7 mouse cellular contexts compared by ENCODE assay signal in the genomic region with DNA sequence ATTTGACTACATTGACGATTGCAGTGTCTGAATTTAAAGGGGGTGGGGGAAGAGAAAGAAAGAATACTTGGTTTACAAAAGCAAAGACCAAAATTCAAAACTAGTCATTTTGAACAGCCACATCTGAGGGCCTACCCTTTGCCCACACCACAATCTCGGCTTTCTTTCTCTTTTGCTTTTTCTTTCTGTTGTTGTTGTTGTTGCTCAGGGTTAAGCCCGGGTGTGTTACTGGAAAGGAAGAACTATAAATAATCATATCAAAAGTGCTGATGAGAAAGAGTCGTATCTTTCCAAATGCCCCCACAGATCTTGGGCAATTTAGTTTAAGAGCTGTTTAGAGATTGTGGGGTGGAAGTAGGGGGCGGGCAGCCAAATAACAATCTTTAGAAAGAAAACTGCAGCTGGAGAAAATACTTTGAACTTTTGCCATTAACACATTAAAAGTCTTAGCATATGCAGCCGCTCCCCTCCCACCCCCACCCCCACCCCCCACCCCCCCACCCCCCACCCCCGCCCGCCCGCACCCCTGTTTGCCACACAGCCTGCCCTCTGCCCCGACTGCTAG. TPM values are rescaled to one million over a fixed set of nuclear protein-coding genes. Genes with fewer than 3 reads are reported as not detected.
DNase-seq lines count a peak whose midpoint lies in the region; ATAC-seq and TF ChIP-seq lines count a peak whose summit lies in the region.

No protein-coding gene starts in this region.

- H3K4me1 ChIP-seq in lung, postnatal 0 days (ENCODE audit: insufficient read depth, low read depth, low read length) = peaks cover 58% of the 10 kb centered on the region
- peaks cover 98% of the 10 kb centered on the region for H3K4me1 ChIP-seq in forebrain, embryonic 13.5 days
- peaks cover 98% of the 10 kb centered on the region for H3K4me1 ChIP-seq in limb, embryonic 15.5 days
- peaks cover 46% of the 10 kb centered on the region for H3K4me1 ChIP-seq in stomach, postnatal 0 days (replicated peaks; ENCODE audit: control insufficient read depth, insufficient read depth)

- 23% methylated on average over 10 of the region's 10 CpGs for WGBS in lung, postnatal 0 days
- 8% methylated on average over 10 of the region's 10 CpGs for WGBS in forebrain, embryonic 13.5 days
- WGBS in limb, embryonic 15.5 days = 6% methylated on average over 10 of the region's 10 CpGs
- 13% methylated on average over 10 of the region's 10 CpGs for WGBS in stomach, postnatal 0 days

- no peak for TF ChIP-seq CTCF in lung, postnatal 0 days (IDR thresholded peaks at IDR 0.05)
- no peak for TF ChIP-seq CTCF in stomach, postnatal 0 days (IDR thresholded peaks at IDR 0.05; ENCODE audit: low read depth)

- peak overlapping the region; percentile 66 for H3K27ac ChIP-seq in lung, postnatal 0 days (ENCODE audit: low read length)
- H3K27ac ChIP-seq in forebrain, embryonic 13.5 days = peak overlapping the region; percentile 100
- H3K27ac ChIP-seq in limb, embryonic 15.5 days = peak overlapping the region; percentile 100
- H3K27ac ChIP-seq in stomach, postnatal 0 days (replicated peaks) = peak overlapping the region; percentile 74

- ATAC-seq in lung, postnatal 0 days = no peak
- no peak for ATAC-seq in forebrain, embryonic 13.5 days
- no peak for ATAC-seq in limb, embryonic 15.5 days (ENCODE audit: insufficient number of reproducible peaks, low FRiP score, low TSS enrichment, low read depth)
- no peak for ATAC-seq in stomach, postnatal 0 days (ENCODE audit: low FRiP score, low TSS enrichment)

- peak overlapping the region; percentile 28; the same call in 1 of the 2 replicates for H3K4me2 ChIP-seq in lung, postnatal 0 days (replicated peaks; ENCODE audit: low read depth, low read length)
- peak overlapping the region; percentile 67 for H3K4me2 ChIP-seq in forebrain, embryonic 13.5 days
- H3K4me2 ChIP-seq in limb, embryonic 15.5 days = peak overlapping the region; percentile 14; the same call in 1 of the 2 replicates
- 0 out of 2 replicates have a peak overlapping the region, but pooled peaks have one; percentile 11 for H3K4me2 ChIP-seq in stomach, postnatal 0 days (replicated peaks; ENCODE audit: low read depth)

- peak; percentile 58 for TF ChIP-seq EP300 in lung, postnatal 0 days (IDR thresholded peaks at IDR 0.05)
- no peak for TF ChIP-seq EP300 in stomach, postnatal 0 days (optimal IDR thresholded peaks at IDR 0.05)

- H3K9me3 ChIP-seq in lung, postnatal 0 days (ENCODE audit: low read length) = no peaks in the 10 kb centered on the region
- no peaks in the 10 kb centered on the region for H3K9me3 ChIP-seq in forebrain, embryonic 13.5 days (replicated peaks)
- H3K9me3 ChIP-seq in limb, embryonic 15.5 days = no peaks in the 10 kb centered on the region
- H3K9me3 ChIP-seq in stomach, postnatal 0 days (ENCODE audit: control insufficient read depth, low read length) = no peaks in the 10 kb centered on the region

- H3K36me3 ChIP-seq in lung, postnatal 0 days (ENCODE audit: insufficient read depth, low read length) = no peaks in the 10 kb centered on the region
- peaks cover 15% of the 10 kb centered on the region for H3K36me3 ChIP-seq in forebrain, embryonic 13.5 days (ENCODE audit: poor library complexity, severe bottlenecking)
- peaks cover 6% of the 10 kb centered on the region; the same call in 1 of the 2 replicates for H3K36me3 ChIP-seq in limb, embryonic 15.5 days
- H3K36me3 ChIP-seq in stomach, postnatal 0 days (ENCODE audit: control insufficient read depth, insufficient read depth, low read length) = no peaks in the 10 kb centered on the region

- peak; percentile 84 for DNase-seq in lung, postnatal 0 days (ENCODE audit: low spot score)
- DNase-seq in lung, postnatal 10 days = no peak
- DNase-seq in stomach, postnatal 0 days (ENCODE audit: low spot score) = no peak
- DNase-seq in urinary bladder, postnatal 4 days (ENCODE audit: low spot score in 2 of 2) = no peak
- no peak for DNase-seq in Muller cell, postnatal 12 days (ENCODE audit: inconsistent ontology term)

- H3K4me3 ChIP-seq in lung, postnatal 0 days (ENCODE audit: low read depth, low read length) = no peak overlapping the region
- H3K4me3 ChIP-seq in forebrain, embryonic 13.5 days = peak overlapping the region; percentile 24
- no peak overlapping the region for H3K4me3 ChIP-seq in limb, embryonic 15.5 days
- no peak overlapping the region for H3K4me3 ChIP-seq in stomach, postnatal 0 days (ENCODE audit: low read depth, low read length)

- no peaks in the 10 kb centered on the region for H3K27me3 ChIP-seq in lung, postnatal 0 days (replicated peaks; ENCODE audit: insufficient read depth, low read length)
- no peaks in the 10 kb centered on the region for H3K27me3 ChIP-seq in forebrain, embryonic 13.5 days
- H3K27me3 ChIP-seq in limb, embryonic 15.5 days = no peaks in the 10 kb centered on the region
- no peaks in the 10 kb centered on the region for H3K27me3 ChIP-seq in stomach, postnatal 0 days (ENCODE audit: control insufficient read depth, insufficient read depth, low read length)

- no peak overlapping the region for H3K9ac ChIP-seq in lung, postnatal 0 days (replicated peaks; ENCODE audit: low read depth)
- H3K9ac ChIP-seq in forebrain, embryonic 13.5 days = peak overlapping the region; percentile 65
- no peak overlapping the region for H3K9ac ChIP-seq in limb, embryonic 15.5 days
- no peak overlapping the region for H3K9ac ChIP-seq in stomach, postnatal 0 days (ENCODE audit: low read length)

RNA-seq across cellular contexts. Expression of gene Zmynd8, which starts 20.7 kb away (rescaled TPM):
- 30.7 and 32.1 TPM in 2 replicates for polyA plus RNA-seq in lung, postnatal 0 days (2015; fragmentation: Nextera tagmentation; extraction: Ambion mirVana)
- 73.3 and 85.4 TPM in 2 replicates for polyA plus RNA-seq in forebrain, embryonic 13.5 days (2015; fragmentation: Nextera tagmentation; extraction: Ambion mirVana)
- polyA plus RNA-seq in limb, embryonic 15.5 days (2015; fragmentation: Nextera tagmentation; extraction: Ambion mirVana) = 40.4 and 52.2 TPM in 2 replicates
- 24.3 and 29.7 TPM in 2 replicates for polyA plus RNA-seq in stomach, postnatal 0 days (2015; fragmentation: Nextera tagmentation; extraction: Ambion mirVana)

Comparison
In these comparisons a context has a peak if more than half of its experiments do, and no peak if none do; other contexts are left out.
1. H3K4me2 ChIP-seq: peak in every context shown above with its lines; median percentile 67 in forebrain, embryonic 13.5 days; 28 in lung, postnatal 0 days; 14 in limb, embryonic 15.5 days; 11 in stomach, postnatal 0 days.